Mouse (Mus musculus): ENCODE measurements around the gene Ikzf3. TPM values are rescaled to one million over a fixed set of nuclear protein-coding genes. Genes with fewer than 3 reads are reported as not detected.

Ikzf3 gene
- polyA plus RNA-seq, 1 experiment: not detected

DNA sequence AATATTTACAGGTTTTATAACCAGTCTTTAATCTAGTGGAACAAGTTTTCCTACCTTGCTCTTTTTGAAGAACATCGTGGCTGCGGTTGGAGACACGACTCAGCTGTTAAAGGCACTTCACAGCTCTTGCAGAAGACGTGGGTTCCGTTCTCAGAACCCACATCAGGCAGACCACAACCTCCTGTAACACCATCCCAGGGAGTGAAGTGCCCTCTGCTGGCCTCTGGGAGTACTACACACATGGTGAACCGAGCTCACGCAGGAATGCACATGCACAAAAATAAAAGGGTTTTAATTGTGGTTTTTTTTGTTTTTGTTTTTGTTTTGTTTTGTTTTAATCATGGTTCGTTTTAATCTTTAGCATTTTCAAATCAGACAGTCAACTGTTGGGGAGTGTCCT, 22.5 kb upstream of the Ikzf3 start:
- TF ChIP-seq POLR2A (IDR thresholded peaks at IDR 0.05; ENCODE audit: insufficient read length, low read depth) (no peak), E2F4 (IDR thresholded peaks at IDR 0.05; ENCODE audit: insufficient read depth) (no peak), CEBPB (IDR thresholded peaks at IDR 0.05; ENCODE audit: insufficient read depth, poor library complexity, severe bottlenecking) (no peak), TCF12 (IDR thresholded peaks at IDR 0.05; ENCODE audit: insufficient read depth, poor library complexity, severe bottlenecking) (no peak), POLR2AphosphoS2 (IDR thresholded peaks at IDR 0.05; ENCODE audit: insufficient read length, low read depth) (no peak), TCF3 (IDR thresholded peaks at IDR 0.05; ENCODE audit: insufficient read length, low read depth) (no peak), REST (IDR thresholded peaks at IDR 0.05; ENCODE audit: insufficient read depth, insufficient read length) (no peak), MYOG (IDR thresholded peaks at IDR 0.05; ENCODE audit: control insufficient read depth in 1 of 3, insufficient read depth in 1 of 3, insufficient read length in 2 of 3, low read depth in 2 of 3) (no peak), MYOD1 (IDR thresholded peaks at IDR 0.05; ENCODE audit: control insufficient read depth in 1 of 3, insufficient read length in 2 of 3, low read depth in 2 of 3) (no peak), USF1 (IDR thresholded peaks at IDR 0.05; ENCODE audit: low read depth) (no peak), SRF (IDR thresholded peaks at IDR 0.05; ENCODE audit: control insufficient read depth, insufficient read length, low read depth) (no peak), MAX (IDR thresholded peaks at IDR 0.05; ENCODE audit: low read depth) (no peak)
- H3K27me3 ChIP-seq (ENCODE audit: control insufficient read depth, insufficient read depth, insufficient read length): peaks cover 59% of the 10 kb centered on the region

GRCm38 (mm10) chr11:98563921-98564414, 18.1 kb upstream of the Ikzf3 start:
- H3K36me3 ChIP-seq (ENCODE audit: control insufficient read depth, insufficient read depth): no peaks in the 10 kb centered on the region
- H3K27me3 ChIP-seq (ENCODE audit: control insufficient read depth, insufficient read depth, insufficient read length): peaks cover 73% of the 10 kb centered on the region
- no peak overlapping the region for H3ac ChIP-seq (ENCODE audit: control insufficient read depth, insufficient read length)
- H3K4me2 ChIP-seq (ENCODE audit: low read depth): no peak overlapping the region
- no peak overlapping the region for H3K4me3 ChIP-seq
- H3K79me2 ChIP-seq (ENCODE audit: control insufficient read depth, insufficient read depth): no peaks in the 10 kb centered on the region
- TF ChIP-seq MYOG (IDR thresholded peaks at IDR 0.05; ENCODE audit: control insufficient read depth in 1 of 3, insufficient read depth in 1 of 3, insufficient read length in 2 of 3, low read depth in 2 of 3) (no peak), CEBPB (IDR thresholded peaks at IDR 0.05; ENCODE audit: insufficient read depth, poor library complexity, severe bottlenecking) (no peak), REST (IDR thresholded peaks at IDR 0.05; ENCODE audit: insufficient read depth, insufficient read length) (no peak), POLR2A (IDR thresholded peaks at IDR 0.05; ENCODE audit: insufficient read length, low read depth) (no peak), TCF12 (IDR thresholded peaks at IDR 0.05; ENCODE audit: insufficient read depth, poor library complexity, severe bottlenecking) (no peak), MYOD1 (IDR thresholded peaks at IDR 0.05; ENCODE audit: control insufficient read depth in 1 of 3, insufficient read length in 2 of 3, low read depth in 2 of 3) (no peak), TCF3 (IDR thresholded peaks at IDR 0.05; ENCODE audit: insufficient read length, low read depth) (no peak), E2F4 (IDR thresholded peaks at IDR 0.05; ENCODE audit: insufficient read depth) (no peak), POLR2AphosphoS2 (IDR thresholded peaks at IDR 0.05; ENCODE audit: insufficient read length, low read depth) (no peak), USF1 (IDR thresholded peaks at IDR 0.05; ENCODE audit: low read depth) (no peak), SRF (IDR thresholded peaks at IDR 0.05; ENCODE audit: control insufficient read depth, insufficient read length, low read depth) (no peak), MAX (IDR thresholded peaks at IDR 0.05; ENCODE audit: low read depth) (no peak)

More for the DNA sequence above, 22.5 kb upstream of the Ikzf3 start:
- no peak overlapping the region for H3K4me2 ChIP-seq (ENCODE audit: low read depth)
- no peak overlapping the region for H3ac ChIP-seq (ENCODE audit: control insufficient read depth, insufficient read length)
- no peaks in the 10 kb centered on the region for H3K36me3 ChIP-seq (ENCODE audit: control insufficient read depth, insufficient read depth)
- no peaks in the 10 kb centered on the region for H3K79me2 ChIP-seq (ENCODE audit: control insufficient read depth, insufficient read depth)
- no peak overlapping the region for H3K4me3 ChIP-seq

- H3K4me2 ChIP-seq (ENCODE audit: low read depth): no peak overlapping the region
- no peak overlapping the region for H3ac ChIP-seq (ENCODE audit: control insufficient read depth, insufficient read length)
- no peak overlapping the region for H3K4me3 ChIP-seq
- no peaks in the 10 kb centered on the region for H3K36me3 ChIP-seq (ENCODE audit: control insufficient read depth, insufficient read depth)
- no peak for TF ChIP-seq TCF3 (IDR thresholded peaks at IDR 0.05; ENCODE audit: insufficient read length, low read depth)
- TF ChIP-seq MYOG (IDR thresholded peaks at IDR 0.05; ENCODE audit: control insufficient read depth in 1 of 3, insufficient read depth in 1 of 3, insufficient read length in 2 of 3, low read depth in 2 of 3): no peak
- TF ChIP-seq SRF (IDR thresholded peaks at IDR 0.05; ENCODE audit: control insufficient read depth, insufficient read length, low read depth): no peak
- TF ChIP-seq POLR2AphosphoS2 (IDR thresholded peaks at IDR 0.05; ENCODE audit: insufficient read length, low read depth): no peak
- TF ChIP-seq TCF12 (IDR thresholded peaks at IDR 0.05; ENCODE audit: insufficient read depth, poor library complexity, severe bottlenecking): no peak
- no peak for TF ChIP-seq MAX (IDR thresholded peaks at IDR 0.05; ENCODE audit: low read depth)
- TF ChIP-seq E2F4 (IDR thresholded peaks at IDR 0.05; ENCODE audit: insufficient read depth): no peak
- TF ChIP-seq CEBPB (IDR thresholded peaks at IDR 0.05; ENCODE audit: insufficient read depth, poor library complexity, severe bottlenecking): no peak
- no peak for TF ChIP-seq USF1 (IDR thresholded peaks at IDR 0.05; ENCODE audit: low read depth)
- TF ChIP-seq MYOD1 (IDR thresholded peaks at IDR 0.05; ENCODE audit: control insufficient read depth in 1 of 3, insufficient read length in 2 of 3, low read depth in 2 of 3): no peak
- H3K79me2 ChIP-seq (ENCODE audit: control insufficient read depth, insufficient read depth): no peaks in the 10 kb centered on the region
- peaks cover 77% of the 10 kb centered on the region for H3K27me3 ChIP-seq (ENCODE audit: control insufficient read depth, insufficient read depth, insufficient read length)
Observed at GRCm38 (mm10) chr11:98563025-98563424, 17.2 kb upstream of the Ikzf3 start.

DNA sequence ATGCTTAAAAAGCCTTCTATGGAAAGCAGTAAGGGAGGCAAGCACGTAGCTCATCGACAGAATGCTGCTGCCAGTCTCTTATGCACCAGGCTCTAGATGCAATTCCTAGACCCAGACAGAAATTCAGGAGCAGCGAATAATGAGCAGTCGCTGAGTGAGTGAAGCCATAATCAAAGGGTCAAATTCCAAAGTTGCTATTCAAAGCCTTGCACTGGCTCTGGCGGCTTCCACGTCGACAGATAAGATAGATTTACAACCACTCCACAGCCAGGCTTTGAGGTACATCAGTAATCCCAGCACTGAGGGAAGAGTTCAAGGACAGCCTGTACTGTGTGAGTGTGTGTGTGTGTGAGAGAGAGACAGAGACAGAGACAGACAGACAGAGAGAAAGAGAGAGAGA, 15.1 kb upstream of the Ikzf3 start:
- H3ac ChIP-seq (ENCODE audit: control insufficient read depth, insufficient read length): no peak overlapping the region
- no peak overlapping the region for H3K4me2 ChIP-seq (ENCODE audit: low read depth)
- no peaks in the 10 kb centered on the region for H3K36me3 ChIP-seq (ENCODE audit: control insufficient read depth, insufficient read depth)
- TF ChIP-seq POLR2A (IDR thresholded peaks at IDR 0.05; ENCODE audit: insufficient read length, low read depth) (no peak), TCF3 (IDR thresholded peaks at IDR 0.05; ENCODE audit: insufficient read length, low read depth) (no peak), REST (IDR thresholded peaks at IDR 0.05; ENCODE audit: insufficient read depth, insufficient read length) (no peak), MAX (IDR thresholded peaks at IDR 0.05; ENCODE audit: low read depth) (no peak), POLR2AphosphoS2 (IDR thresholded peaks at IDR 0.05; ENCODE audit: insufficient read length, low read depth) (no peak), MYOD1 (IDR thresholded peaks at IDR 0.05; ENCODE audit: control insufficient read depth in 1 of 3, insufficient read length in 2 of 3, low read depth in 2 of 3) (no peak), USF1 (IDR thresholded peaks at IDR 0.05; ENCODE audit: low read depth) (no peak), TCF12 (IDR thresholded peaks at IDR 0.05; ENCODE audit: insufficient read depth, poor library complexity, severe bottlenecking) (no peak), CEBPB (IDR thresholded peaks at IDR 0.05; ENCODE audit: insufficient read depth, poor library complexity, severe bottlenecking) (no peak), E2F4 (IDR thresholded peaks at IDR 0.05; ENCODE audit: insufficient read depth) (no peak), MYOG (IDR thresholded peaks at IDR 0.05; ENCODE audit: control insufficient read depth in 1 of 3, insufficient read depth in 1 of 3, insufficient read length in 2 of 3, low read depth in 2 of 3) (no peak), SRF (IDR thresholded peaks at IDR 0.05; ENCODE audit: control insufficient read depth, insufficient read length, low read depth) (no peak)
- H3K4me3 ChIP-seq: no peak overlapping the region
- H3K27me3 ChIP-seq (ENCODE audit: control insufficient read depth, insufficient read depth, insufficient read length): peaks cover 82% of the 10 kb centered on the region
- H3K79me2 ChIP-seq (ENCODE audit: control insufficient read depth, insufficient read depth): no peaks in the 10 kb centered on the region
